Mouse (Mus musculus) lung, postnatal 0 days (tissue): ENCODE measurements around the gene Vstm4.

Source experiments
- CTCF ChIP-seq: IDR thresholded peaks from 2 replicates; pipeline ENCODE4 v1.5.1; 2016; ENCODE audit warnings: antibody characterized with exemption, mild to moderate bottlenecking
- EP300 ChIP-seq: IDR thresholded peaks from 2 replicates; pipeline ENCODE4 v1.6.1; 2016; ENCODE audit warnings: antibody characterized with exemption, mild to moderate bottlenecking, control low read depth

DNA sequence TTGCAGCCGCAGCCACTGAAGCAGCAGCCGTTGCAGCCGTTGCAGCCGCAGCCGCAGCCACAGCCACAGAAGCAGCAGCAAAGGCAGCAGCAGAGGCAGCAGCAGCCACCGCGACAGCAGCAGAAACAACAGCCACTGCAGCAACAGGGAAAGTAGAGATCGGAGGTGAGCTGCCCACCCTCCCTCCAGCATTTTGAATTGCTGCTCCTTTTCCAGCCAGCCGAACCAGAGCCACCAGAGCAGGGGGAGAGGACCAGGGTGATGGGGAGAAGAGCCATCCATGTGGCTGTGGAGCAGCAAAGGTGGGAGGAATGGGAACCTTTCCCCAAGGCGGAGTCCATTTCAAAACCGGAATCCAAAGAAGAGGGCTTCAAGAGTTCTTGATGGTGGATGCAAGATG is 20.4 kb upstream of the Vstm4 start:
- TF ChIP-seq CTCF (no peak), EP300 (no peak)
